Mouse (Mus musculus): Measurements from ENCODE around the gene Gm17693. TPM values are rescaled to one million over a fixed set of nuclear protein-coding genes. Genes with fewer than 3 reads are reported as not detected.
"Not testable (repeated sequence)": the region's sequence is repeated elsewhere in the genome, so short reads cannot be mapped to it uniquely, and the experiment has no call there.

The Gm17693 gene
- not detected in 2 replicates for polyA plus RNA-seq (2015; fragmentation: Nextera tagmentation; extraction: Ambion mirVana)

DNA sequence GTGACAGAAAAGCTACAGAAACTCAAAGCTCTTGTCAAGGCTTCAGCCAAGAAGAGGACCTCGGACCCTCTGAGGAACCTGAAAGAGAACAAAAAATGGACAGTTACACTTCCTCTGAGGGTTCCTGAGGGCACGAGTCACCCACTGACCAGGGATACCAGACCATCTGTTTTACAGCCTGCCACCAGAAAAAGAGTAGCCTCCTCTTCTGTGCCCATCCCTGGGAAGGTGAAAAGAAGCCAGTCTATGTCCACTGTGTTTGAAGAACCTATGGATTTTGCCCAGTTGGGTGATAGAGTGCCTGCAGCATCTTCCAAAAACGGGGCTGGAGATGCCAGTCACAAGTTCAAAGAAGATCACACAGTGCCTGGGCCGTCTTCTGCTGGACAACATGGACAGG, at the start of gene Gm17693:
Gene Gm17693, plus strand, starts transcription at position 301 of the 400 bp plus-strand sequence.
- H3K4me2 ChIP-seq; H3K36me3 ChIP-seq; H3K4me1 ChIP-seq; H3K27me3 ChIP-seq (replicated peaks); H3K4me3 ChIP-seq; H3K9me3 ChIP-seq; H3K27ac ChIP-seq (replicated peaks); H3K9ac ChIP-seq; ATAC-seq (ENCODE audit: extremely low read depth, insufficient number of reproducible peaks, low FRiP score, low TSS enrichment): not testable (repeated sequence)
- WGBS: no CpG with 5 or more reads among the region's 4 CpGs
